Mouse (Mus musculus): ENCODE results near the gene Rap1b. TPM values are rescaled to one million over a fixed set of nuclear protein-coding genes. Genes with fewer than 3 reads are reported as not detected.

The Rap1b gene
- polyA plus RNA-seq, 1 experiment, result 38.2 TPM

GRCm38 (mm10) chr10:117771131-117771510 is 74.7 kb downstream of the Rap1b start:
- H3K4me1 ChIP-seq (ENCODE audit: control insufficient read depth, insufficient read depth, low read length), result no peaks in the 10 kb centered on the region
- no peak overlapping the region for H3K4me3 ChIP-seq (ENCODE audit: insufficient read depth, low read depth, low read length)
- H3K27ac ChIP-seq (ENCODE audit: insufficient read depth, low read depth, low read length), result no peak overlapping the region
- TF ChIP-seq POLR2A (IDR thresholded peaks at IDR 0.05; ENCODE audit: low read depth, low read length), result no peak
- no peak for TF ChIP-seq CTCF (conservative IDR thresholded peaks at IDR 0.05; ENCODE audit: insufficient read depth, insufficient read length, low read depth, low read length)
- H3K36me3 ChIP-seq (ENCODE audit: control insufficient read depth, insufficient read depth, low read length), result no peaks in the 10 kb centered on the region
- no peak for DNase-seq
- no peaks in the 10 kb centered on the region for H3K27me3 ChIP-seq (replicated peaks; ENCODE audit: control insufficient read depth, insufficient read depth, low read length)
- 96% methylated on average over 10 of the region's 10 CpGs for WGBS

GRCm38 (mm10) chr10:117770286-117771130 is 75.3 kb downstream of the Rap1b start:
- TF ChIP-seq CTCF (conservative IDR thresholded peaks at IDR 0.05; ENCODE audit: insufficient read depth, insufficient read length, low read depth, low read length) (no peak), POLR2A (IDR thresholded peaks at IDR 0.05; ENCODE audit: low read depth, low read length) (no peak)
- 80% methylated on average over 18 of the region's 18 CpGs for WGBS
- Histone ChIP-seq H3K4me3 (ENCODE audit: insufficient read depth, low read depth, low read length) (no peak overlapping the region), H3K27ac (ENCODE audit: insufficient read depth, low read depth, low read length) (no peak overlapping the region), H3K36me3 (ENCODE audit: control insufficient read depth, insufficient read depth, low read length) (no peaks in the 10 kb centered on the region), H3K27me3 (replicated peaks; ENCODE audit: control insufficient read depth, insufficient read depth, low read length) (no peaks in the 10 kb centered on the region), H3K4me1 (ENCODE audit: control insufficient read depth, insufficient read depth, low read length) (no peaks in the 10 kb centered on the region)
- no peak for DNase-seq

- TF ChIP-seq CTCF (conservative IDR thresholded peaks at IDR 0.05; ENCODE audit: insufficient read depth, insufficient read length, low read depth, low read length) (no peak), POLR2A (IDR thresholded peaks at IDR 0.05; ENCODE audit: low read depth, low read length) (no peak)
- H3K36me3 ChIP-seq (ENCODE audit: control insufficient read depth, insufficient read depth, low read length), result no peaks in the 10 kb centered on the region
- WGBS, result 92% methylated on average over 9 of the region's 9 CpGs
These were observed 76.1 kb downstream of the Rap1b start for GRCm38 (mm10) chr10:117769541-117770285.

GRCm38 (mm10) chr10:117768141-117768440 is 77.7 kb downstream of the Rap1b start:
- no peak for DNase-seq
- H3K4me1 ChIP-seq (ENCODE audit: control insufficient read depth, insufficient read depth, low read length), result no peaks in the 10 kb centered on the region; the same call in 1 of the 2 replicates
- WGBS, result 88% methylated on average over 7 of the region's 7 CpGs
- TF ChIP-seq POLR2A (IDR thresholded peaks at IDR 0.05; ENCODE audit: low read depth, low read length) (no peak), CTCF (conservative IDR thresholded peaks at IDR 0.05; ENCODE audit: insufficient read depth, insufficient read length, low read depth, low read length) (no peak)
- H3K27me3 ChIP-seq (replicated peaks; ENCODE audit: control insufficient read depth, insufficient read depth, low read length), result no peaks in the 10 kb centered on the region
- no peaks in the 10 kb centered on the region for H3K36me3 ChIP-seq (ENCODE audit: control insufficient read depth, insufficient read depth, low read length)
- H3K27ac ChIP-seq (ENCODE audit: insufficient read depth, low read depth, low read length), result no peak overlapping the region
- H3K4me3 ChIP-seq (ENCODE audit: insufficient read depth, low read depth, low read length), result no peak overlapping the region

More at GRCm38 (mm10) chr10:117769541-117770285, 76.1 kb downstream of the Rap1b start:
- no peaks in the 10 kb centered on the region for H3K27me3 ChIP-seq (replicated peaks; ENCODE audit: control insufficient read depth, insufficient read depth, low read length)
- H3K4me3 ChIP-seq (ENCODE audit: insufficient read depth, low read depth, low read length), result no peak overlapping the region
- DNase-seq, result no peak
- no peak overlapping the region for H3K27ac ChIP-seq (ENCODE audit: insufficient read depth, low read depth, low read length)
- no peaks in the 10 kb centered on the region; the same call in 1 of the 2 replicates for H3K4me1 ChIP-seq (ENCODE audit: control insufficient read depth, insufficient read depth, low read length)

GRCm38 (mm10) chr10:117767286-117768140 is 78.3 kb downstream of the Rap1b start:
- DNase-seq, result no peak
- Histone ChIP-seq H3K4me1 (ENCODE audit: control insufficient read depth, insufficient read depth, low read length) (no peaks in the 10 kb centered on the region; the same call in 1 of the 2 replicates), H3K36me3 (ENCODE audit: control insufficient read depth, insufficient read depth, low read length) (no peaks in the 10 kb centered on the region), H3K4me3 (ENCODE audit: insufficient read depth, low read depth, low read length) (no peak overlapping the region), H3K27me3 (replicated peaks; ENCODE audit: control insufficient read depth, insufficient read depth, low read length) (no peaks in the 10 kb centered on the region), H3K27ac (ENCODE audit: insufficient read depth, low read depth, low read length) (no peak overlapping the region)
- WGBS, result 90% methylated on average over 10 of the region's 10 CpGs
- TF ChIP-seq CTCF (conservative IDR thresholded peaks at IDR 0.05; ENCODE audit: insufficient read depth, insufficient read length, low read depth, low read length) (no peak), POLR2A (IDR thresholded peaks at IDR 0.05; ENCODE audit: low read depth, low read length) (no peak)

GRCm38 (mm10) chr10:117766896-117767160 is 79.0 kb downstream of the Rap1b start:
- no peak for TF ChIP-seq POLR2A (IDR thresholded peaks at IDR 0.05; ENCODE audit: low read depth, low read length)
- TF ChIP-seq CTCF (conservative IDR thresholded peaks at IDR 0.05; ENCODE audit: insufficient read depth, insufficient read length, low read depth, low read length), result no peak
- no peak overlapping the region for H3K27ac ChIP-seq (ENCODE audit: insufficient read depth, low read depth, low read length)
- WGBS, result 81% methylated on average over 5 of the region's 5 CpGs
- H3K36me3 ChIP-seq (ENCODE audit: control insufficient read depth, insufficient read depth, low read length), result no peaks in the 10 kb centered on the region
- no peak overlapping the region for H3K4me3 ChIP-seq (ENCODE audit: insufficient read depth, low read depth, low read length)
- DNase-seq, result no peak
- no peaks in the 10 kb centered on the region for H3K27me3 ChIP-seq (replicated peaks; ENCODE audit: control insufficient read depth, insufficient read depth, low read length)
- H3K4me1 ChIP-seq (ENCODE audit: control insufficient read depth, insufficient read depth, low read length), result no peaks in the 10 kb centered on the region; the same call in 1 of the 2 replicates

All from kidney, adult 2 months (tissue).